Mouse (Mus musculus) brain, embryonic 14.5 days (tissue): Measurements from ENCODE around the gene Vps37b. TPM values are rescaled to one million over a fixed set of nuclear protein-coding genes. Genes with fewer than 3 reads are reported as not detected.

Experiments used
- DNase-seq: peaks from one replicate; pipeline ENCODE4 v3.0.0-alpha.2; 2011; ENCODE audit warnings: low read depth
- CTCF ChIP-seq: fragments of 200-500 bp; IDR thresholded peaks from 2 replicates; pipeline ENCODE4 v1.5.1; 2012; ENCODE audit warnings: inconsistent platforms, mild to moderate bottlenecking, moderate library complexity, borderline replicate concordance; ENCODE audit not compliant: insufficient read depth, insufficient read length; ENCODE audit errors: extremely low read depth
- POLR2A ChIP-seq: fragments of 200-500 bp; IDR thresholded peaks from 2 replicates; pipeline ENCODE4 v1.6.1; 2012; ENCODE audit warnings: mild to moderate bottlenecking, inconsistent platforms, borderline replicate concordance; ENCODE audit not compliant: poor library complexity, insufficient read depth, insufficient read length, severe bottlenecking; ENCODE audit errors: extremely low read depth
- polyA plus RNA-seq: library from polyadenylated mRNA; depleted of rRNA; stranded (reverse); fragments of >200 nt; gene quantifications from 2 replicates; pipeline ENCODE4 v1.2.3, GENCODE M21; 2012

The Vps37b gene
- polyA plus RNA-seq, 1 experiment, result 79.9 TPM

DNA sequence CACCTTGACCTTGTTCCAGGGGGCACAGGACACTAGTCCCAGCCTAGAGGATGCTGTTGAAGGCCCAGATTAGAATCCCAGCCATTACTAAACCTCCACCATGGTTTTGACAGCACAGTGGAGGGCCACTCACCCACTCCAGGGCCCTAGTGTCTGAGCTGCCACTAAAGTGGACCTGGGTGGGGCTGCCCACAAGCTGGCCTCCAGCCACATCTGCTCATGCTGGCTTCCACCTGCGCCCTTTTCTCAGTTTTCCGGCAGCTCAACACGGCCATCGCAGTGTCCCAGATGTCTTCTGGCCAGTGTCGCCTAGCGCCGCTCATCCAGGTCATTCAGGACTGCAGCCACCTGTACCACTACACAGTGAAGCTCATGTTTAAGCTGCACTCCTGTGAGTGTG, 37.6 kb downstream of the Vps37b start:
- DNase-seq, result no peak
- TF ChIP-seq CTCF (no peak), POLR2A (no peak)

DNA sequence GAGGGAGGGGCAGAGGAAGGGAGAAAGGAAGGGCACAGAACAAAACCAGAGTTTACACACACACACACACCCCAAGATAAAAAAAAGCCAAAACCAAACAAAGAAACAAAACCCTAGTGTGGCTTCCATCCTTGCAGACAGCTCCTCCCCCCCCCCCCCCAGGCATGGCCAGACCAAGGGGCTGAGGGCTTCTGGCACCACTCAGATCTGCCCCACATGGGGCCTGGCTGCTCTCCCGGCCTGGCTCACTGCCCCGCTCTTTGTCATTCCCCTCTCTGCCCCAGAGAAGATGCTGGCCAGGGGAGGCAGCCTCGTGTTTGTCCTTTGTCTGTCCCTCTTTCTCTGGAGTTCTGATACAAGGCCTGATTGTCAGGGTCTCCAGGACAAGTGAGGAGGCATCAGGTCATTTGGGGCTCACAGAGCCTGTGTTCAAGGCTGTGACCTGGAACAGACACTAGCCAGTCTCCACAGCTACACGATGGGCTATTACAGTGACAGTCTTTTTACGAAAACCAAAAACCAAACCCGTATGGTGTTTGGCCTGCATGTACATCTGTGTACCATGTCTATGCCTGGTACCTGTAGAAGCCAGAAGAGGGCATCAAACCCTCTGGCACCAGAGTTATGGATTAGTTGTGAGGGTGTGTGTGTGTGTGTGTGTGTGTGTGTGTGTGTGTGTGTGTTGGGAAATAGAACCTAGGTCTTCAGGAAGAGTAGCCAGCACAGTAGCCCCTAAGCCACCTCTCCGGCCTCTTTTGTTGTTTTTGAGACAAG, 38.6 kb downstream of the Vps37b start:
- peak; percentile 93 for DNase-seq
- no peak for TF ChIP-seq CTCF
- TF ChIP-seq POLR2A, result no peak

DNA sequence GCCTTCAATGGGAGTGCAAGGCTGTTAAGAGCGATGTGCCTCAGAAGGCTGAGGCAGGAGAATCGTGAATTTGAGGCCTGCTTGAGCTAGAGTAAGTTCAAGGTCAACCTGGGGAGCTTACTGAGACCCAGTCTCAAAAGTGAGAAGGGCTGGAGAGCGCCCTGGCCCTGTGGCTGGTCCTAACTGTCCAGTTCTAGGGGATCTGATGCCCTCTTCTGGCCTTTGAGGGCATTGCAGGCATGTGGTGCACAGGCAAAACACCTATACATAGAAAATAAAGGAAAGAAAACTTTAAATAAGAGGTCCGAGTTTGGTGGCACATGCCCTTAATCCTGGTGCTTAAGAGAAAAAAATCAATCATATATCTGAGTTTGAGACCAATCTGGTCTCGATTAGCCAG, 39.3 kb downstream of the Vps37b start:
- peak; percentile 83 for DNase-seq
- TF ChIP-seq CTCF, result peak; percentile 85
- TF ChIP-seq POLR2A, result no peak

DNA sequence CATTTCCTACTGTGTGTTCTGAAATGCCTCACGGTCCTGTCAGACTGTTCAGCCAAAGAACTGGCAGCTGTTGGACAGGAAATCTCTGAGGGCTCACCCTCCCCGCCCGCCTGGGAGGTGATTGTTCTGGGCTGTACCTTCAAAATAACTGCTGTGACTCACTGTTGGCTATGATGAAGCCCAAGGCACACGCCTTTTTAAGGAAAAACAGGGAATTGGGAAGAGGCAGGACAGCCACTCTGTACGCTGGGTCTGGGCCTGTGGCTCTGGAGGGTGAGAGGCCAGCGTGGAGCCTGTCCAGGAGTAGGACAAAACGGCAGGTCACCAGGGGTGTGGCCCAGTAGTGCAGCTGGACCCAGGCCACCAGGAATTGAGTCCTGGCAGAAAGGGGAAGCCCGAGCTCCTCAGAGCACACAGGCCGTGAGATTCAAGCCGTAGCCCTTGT, 39.9 kb downstream of the Vps37b start:
- DNase-seq, result no peak
- TF ChIP-seq POLR2A, result no peak
- TF ChIP-seq CTCF, result no peak

DNA sequence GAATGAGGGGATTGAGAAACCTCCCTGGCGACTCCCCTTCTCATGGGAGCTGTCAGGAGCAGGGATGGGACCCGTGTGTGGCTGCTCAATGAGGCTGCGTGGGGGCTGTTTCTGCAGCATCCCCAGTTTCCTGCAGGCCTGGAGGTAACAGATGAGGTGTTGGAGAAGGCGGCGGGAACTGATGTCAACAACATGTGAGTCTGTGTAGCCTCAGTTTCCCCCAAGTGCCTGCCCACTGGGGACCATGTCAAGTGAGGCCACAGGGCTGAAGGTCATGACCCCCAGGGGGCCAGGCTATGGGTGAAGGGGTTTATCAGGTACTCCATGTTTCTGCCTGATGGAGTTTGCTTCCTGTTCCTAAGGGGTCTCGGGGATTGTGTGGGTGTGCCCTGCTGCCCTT, 40.7 kb downstream of the Vps37b start:
- TF ChIP-seq CTCF (no peak), POLR2A (no peak)
- no peak for DNase-seq

DNA sequence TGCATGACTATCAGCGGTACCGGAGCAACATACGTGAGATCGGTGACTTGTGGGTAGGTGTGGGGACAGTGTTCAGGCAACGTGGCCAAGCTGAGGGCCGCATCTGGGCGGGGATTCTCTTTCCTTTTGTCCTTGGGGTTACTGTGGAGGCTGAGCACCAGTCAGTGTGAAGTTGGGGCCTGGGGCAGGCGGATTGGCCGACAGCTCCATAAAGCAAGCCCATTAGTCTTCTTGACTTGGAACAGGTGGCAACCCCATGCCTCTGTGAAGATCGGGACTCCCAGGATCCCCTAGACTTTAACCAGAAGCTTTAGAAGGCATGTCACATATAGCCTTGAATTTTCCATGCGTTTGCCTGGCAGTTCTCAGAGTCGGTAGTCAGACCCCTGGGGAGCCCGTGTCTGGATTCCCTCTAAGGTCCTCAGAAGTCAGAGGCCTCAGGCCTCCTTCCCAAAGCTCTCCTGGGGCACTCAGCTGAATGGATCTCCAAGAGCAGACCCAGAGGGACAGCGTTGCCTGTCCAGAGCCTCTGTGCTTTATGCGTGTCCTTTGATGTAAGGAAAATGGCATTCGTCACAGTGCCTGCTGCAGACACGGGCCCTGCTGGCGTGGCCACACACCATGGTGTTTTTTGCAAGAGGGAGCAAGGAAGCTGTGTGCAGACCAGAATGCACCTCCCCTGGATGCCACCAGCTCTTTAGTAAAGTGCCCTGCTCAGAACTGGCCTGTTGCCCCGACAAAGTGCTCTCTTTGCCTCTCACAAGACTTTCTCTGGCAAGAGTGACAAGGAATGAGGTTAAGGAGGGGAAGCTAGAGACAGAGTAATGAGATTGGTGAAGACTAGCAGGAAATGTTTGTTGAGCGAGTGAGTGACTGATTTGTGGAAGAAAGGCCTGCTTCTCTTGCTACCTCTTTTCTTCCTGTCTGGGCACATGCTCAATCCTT, 41.9 kb downstream of the Vps37b start:
- DNase-seq, result no peak
- TF ChIP-seq CTCF (no peak), POLR2A (no peak)

DNA sequence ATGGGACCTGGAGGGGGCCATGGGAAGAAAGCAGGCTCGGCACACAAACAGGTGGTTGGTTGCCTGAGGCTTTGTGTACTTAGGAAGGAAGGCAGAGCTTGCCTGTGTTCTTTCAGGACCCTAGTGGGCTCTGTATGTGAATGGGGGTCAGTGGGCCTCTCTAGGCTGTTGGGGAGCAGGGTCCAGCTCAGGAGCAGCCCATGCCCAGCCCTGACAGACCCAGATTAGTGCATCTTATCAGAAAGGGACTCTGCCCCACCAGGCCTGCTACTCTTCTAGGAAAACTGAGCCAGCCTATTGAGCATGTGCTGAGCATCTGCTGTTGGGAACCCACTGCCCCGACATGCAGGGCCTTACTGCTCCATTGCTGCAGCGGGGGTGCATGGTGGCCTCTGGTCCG, 44.6 kb downstream of the Vps37b start:
- no peak for TF ChIP-seq POLR2A
- no peak for TF ChIP-seq CTCF
- DNase-seq, result no peak

DNA sequence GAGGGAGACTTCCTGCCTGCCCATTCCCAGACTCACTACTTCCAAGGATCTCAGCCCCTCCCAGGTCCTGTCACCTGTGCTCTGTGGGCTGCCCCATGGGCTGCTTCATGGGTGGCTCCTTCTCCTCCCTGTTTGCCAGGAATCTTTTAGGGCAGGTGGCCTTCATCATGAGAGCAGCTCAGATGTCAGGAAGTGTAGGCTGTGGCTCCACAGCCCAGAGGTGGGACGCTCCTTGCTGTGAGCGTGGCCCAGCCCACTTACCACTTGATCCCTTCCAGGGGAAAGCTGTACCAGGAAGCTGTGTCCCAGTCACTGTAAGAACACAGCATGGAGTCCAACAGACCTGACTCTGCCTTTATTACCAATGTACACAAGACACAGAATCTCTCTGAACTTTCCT, 45.1 kb downstream of the Vps37b start:
- TF ChIP-seq POLR2A, result no peak
- TF ChIP-seq CTCF, result no peak
- DNase-seq, result no peak

DNA sequence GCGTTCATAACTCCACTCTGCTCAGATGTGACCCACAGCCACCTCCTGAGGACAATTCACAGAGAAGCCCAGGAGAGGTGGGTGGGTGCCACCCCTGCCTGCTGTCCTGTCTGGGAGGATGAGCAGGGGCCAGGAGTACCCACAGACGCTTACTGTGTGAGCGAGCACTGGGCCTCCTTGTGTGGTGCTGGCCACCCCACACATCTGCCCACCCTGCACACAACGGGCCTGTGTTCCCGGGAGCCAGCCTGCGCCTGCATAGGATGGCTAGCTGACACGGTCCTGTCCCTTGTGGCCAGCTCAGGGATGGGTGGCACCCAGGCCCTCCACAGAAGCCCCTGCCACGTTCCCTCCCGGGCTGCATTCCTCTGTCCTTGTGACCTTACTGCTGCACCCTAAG, 46.6 kb downstream of the Vps37b start:
- DNase-seq, result no peak
- TF ChIP-seq CTCF, result no peak
- TF ChIP-seq POLR2A, result no peak

DNA sequence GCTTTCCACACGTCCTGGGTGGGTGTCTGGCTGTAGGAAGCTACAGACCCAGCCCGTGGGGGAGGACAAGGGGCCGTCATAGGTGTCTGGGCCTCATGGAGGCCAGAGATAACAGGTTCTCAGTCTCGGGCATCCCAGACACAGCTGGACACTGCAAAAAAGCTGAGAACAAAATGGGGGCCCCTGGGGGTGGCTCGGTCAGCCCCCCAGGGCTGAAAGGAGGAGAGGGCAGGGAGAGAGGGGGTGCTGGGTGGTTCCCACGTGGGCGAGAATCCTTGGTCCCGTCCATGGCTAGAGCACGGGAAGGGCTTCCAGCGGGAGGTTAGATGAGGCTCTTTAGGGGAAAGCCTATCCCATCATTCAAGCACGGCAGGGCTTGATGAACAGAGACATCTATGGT, 49.2 kb downstream of the Vps37b start:
- DNase-seq, result no peak
- TF ChIP-seq POLR2A, result no peak
- no peak for TF ChIP-seq CTCF

DNA sequence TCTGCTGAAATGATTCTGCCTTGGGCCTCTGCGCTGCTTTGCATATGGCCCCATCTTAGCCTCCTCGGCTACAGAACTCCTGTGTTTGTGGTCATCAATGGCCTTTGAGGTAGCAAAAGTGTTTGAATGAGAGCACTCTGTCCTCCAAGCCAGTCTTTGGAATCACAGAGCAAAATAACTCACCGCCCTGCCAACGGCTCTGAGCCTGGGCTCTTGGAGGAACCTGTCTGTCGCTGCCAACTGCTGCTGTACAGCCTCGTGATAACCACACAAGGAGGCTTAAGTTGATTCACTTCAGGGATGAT, 50.9 kb downstream of the Vps37b start:
- no peak for TF ChIP-seq CTCF
- no peak for DNase-seq

DNA sequence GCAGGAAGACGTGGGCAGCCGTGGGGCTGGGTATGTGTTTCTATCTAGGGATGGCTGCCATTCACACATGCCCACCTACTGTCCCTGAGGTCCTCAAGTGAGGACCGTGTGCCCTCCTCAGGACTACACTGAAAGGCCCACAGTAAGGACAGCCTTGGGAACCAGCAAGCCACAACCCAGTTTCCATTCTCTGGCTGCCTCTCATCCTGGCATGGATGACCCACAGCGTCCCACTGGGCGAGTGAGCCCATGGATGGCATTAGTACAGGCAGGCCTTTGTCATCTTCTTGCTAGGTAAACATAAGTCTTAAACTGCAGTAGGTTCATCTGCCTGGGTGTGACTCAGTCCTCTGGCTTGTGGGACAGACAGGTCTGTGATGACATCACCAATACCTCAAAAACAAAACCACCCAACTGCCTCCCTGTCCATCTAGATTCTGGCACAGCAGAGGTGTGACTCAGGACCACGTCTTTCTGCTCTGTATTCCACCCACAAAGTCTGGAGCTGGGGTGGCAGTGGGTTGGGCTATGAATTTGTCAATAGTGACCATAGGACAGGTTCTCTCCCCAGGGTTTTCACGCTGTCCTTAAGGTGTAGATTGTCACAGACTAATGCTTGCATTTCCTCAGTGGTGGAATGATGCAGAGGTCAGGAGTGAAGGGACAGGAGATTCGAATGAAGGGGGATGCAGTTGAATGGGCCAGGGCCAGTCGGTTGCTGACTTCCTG, 51.4 kb downstream of the Vps37b start:
- TF ChIP-seq POLR2A (no peak), CTCF (no peak)
- DNase-seq, result no peak

DNA sequence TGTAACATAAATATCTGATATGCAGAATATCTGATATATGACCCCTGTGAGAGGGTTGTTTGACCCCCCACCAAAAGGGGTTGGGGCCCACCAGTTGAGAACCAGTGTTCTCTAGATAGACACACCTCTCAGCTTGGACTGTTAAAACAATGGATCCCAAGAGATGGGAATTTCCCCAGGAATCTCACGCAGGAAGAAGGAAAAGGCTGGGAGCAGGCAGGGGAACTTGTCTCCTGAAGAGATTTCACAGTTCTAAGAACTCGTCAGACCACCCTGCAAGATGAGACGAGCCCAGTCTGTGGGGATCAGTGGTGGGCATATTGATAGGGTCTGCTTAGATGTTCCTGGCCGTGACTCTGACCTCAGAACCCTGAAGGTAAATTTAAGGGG, 52.1 kb downstream of the Vps37b start:
- TF ChIP-seq CTCF (no peak), POLR2A (no peak)
- no peak for DNase-seq
